Mouse (Mus musculus) thymus, postnatal 10 days (tissue): ENCODE data around the gene 4933405O20Rik.

Source experiments
- DNase-seq, 2 experiments: peaks; one replicate each; pipeline ENCODE4 v3.0.0; 2021; ENCODE audit warnings: low spot score in 2 of 2

The 4933405O20Rik gene

DNA sequence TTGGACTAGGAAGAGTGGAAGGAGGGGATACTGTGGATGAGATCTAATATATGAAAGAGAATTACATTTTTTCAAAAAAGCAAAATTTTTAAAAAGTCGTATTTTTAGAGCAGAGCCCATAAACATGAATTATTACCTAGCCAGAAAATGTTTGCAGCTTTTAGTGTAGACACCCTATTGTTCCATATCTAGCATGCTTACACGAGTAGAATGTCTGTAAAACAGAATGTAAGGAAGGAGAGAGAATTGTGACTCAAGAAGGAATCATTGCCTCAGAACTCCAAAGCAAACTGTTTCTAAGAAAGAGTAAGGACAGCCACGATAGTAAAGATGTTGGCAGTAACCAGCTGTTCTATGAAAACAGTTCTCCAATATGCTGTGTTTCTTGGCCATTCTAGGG is at the start of gene 4933405O20Rik:
Gene 4933405O20Rik, plus strand, starts transcription at position 301 of the 400 bp plus-strand sequence.
- no peak for DNase-seq

DNA sequence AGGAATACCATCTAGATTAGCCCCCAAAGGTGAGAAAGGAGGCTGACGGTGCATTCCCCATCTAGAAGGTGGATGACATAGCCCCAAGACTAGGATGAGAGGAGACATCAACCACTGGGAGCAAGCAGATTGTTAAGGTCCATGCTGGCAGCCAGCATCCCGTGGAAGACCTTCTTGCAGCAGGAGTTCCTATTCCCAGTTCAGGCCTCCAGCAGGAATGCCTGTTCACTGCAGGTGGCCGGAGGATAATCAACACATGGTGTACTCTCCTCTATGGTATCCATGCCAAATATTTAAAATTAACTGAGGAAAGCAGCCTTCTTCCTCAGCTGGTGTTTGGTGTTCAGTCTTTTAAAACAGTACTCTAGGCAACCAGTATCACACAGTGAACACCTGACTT is 49.4 kb upstream of the 4933405O20Rik start:
- no peak for DNase-seq

DNA sequence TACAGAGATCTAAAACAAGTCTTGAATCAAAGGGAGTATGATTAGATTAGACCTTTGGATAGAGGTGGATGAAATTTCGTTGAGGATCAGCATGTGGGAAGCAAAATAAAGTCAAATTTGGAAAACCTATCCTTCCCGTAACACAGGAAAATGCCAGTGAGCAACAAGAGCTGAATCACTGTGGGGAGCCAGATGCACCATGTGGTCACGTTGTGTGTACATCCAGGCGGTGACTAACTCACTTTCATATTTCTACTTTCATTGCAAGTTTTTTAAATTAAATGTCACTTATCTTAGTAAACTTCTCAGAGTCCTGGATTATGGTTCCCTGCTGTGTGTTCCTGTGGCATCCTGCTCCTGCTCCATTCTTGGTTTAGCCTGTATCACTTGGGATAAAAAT is 47.6 kb upstream of the 4933405O20Rik start:
- no peak for DNase-seq

DNA sequence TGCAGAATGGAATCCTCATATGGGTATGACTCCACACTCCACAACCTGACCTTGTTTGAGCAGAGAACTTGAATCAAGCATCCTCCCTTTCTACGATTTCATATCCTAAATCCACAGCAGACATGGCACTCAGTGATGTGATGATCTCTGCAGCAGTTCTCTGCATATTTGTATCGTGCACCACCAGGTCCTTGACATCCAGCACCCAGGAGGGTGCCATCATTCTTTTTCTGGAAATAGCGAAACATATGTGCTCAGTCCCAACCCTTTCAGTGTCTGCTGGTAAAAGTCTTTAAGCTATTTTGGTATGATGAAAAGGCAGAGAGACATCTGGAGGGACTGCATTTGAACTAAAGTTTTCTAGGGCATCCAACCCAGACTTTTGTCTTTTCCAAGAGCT is 36.3 kb upstream of the 4933405O20Rik start:
- no peak for DNase-seq

DNA sequence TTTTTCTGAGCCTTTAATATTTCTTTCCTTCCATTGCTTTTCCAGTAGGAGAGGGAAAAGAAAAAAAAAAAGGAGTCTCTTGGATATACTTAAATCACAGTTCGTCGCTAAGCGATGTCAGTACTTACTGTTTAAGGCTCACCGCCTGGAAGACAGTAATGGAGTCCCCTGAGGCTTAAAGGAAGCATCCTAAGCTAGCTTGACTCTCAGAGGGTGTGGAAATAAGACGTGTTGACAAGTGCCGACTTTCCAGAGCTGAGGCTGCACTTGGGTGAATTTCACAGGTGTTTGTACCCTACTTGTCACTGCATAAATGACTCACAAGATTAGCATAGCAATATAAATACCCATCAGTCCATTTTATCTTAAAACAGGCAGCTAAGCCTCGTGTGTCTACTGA is 25.1 kb upstream of the 4933405O20Rik start:
- DNase-seq = no peak

DNA sequence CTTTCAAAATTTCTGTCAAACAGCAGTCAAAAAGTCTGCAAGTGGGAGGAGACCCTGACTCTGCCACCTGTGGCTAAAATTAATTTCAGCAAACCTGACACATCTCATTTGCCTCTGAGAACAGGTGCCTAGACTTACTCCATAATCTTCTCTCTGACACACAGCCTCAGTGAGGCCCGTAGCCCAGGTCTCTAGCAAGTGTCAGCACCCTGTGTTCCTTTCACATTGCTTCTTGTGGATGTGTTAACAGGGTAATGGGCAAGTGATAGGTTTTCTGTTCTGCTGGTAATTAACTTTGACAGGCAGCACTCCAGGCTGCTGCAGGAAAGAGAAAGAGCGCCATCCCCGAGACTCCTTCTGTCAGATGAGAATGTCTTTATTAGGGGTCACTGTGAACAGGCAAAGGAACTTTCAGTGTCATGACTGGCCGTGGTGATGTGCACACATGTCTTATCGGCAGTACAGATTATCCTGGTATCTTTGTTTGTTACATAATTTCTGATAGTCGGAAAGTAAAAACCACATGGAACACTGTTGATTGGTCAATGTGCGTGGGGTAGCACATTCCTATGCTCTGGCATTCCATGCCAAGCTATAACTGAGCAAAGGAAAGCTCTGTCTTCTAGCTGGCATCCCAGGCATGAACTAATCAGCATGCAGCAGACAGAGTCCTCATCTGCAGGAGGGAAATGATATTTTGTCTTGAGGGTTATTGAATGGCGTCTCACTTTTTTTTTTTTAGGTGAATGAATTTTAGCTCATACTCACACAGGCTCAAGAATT is 10.2 kb upstream of the 4933405O20Rik start:
- no peak for DNase-seq

DNA sequence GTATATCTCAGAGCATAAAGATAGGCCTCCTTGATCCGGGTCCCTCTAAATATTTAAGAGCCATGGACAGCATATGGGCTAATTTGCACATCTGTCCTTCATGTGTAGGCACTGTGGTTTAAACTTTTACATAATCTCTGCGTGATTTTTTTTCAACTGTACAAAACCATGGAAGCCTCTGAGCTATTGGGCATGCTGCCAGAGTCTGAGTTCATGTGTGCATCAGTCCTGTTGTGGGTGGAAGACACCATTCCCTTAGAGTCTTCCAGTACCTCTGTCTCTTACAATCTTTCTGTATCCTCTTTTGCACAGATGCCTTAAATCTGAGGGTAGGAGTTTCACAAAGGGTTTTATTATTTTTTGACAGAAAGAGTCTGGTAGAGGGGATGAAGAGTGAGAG is 15.1 kb downstream of the 4933405O20Rik start:
- DNase-seq = no peak

DNA sequence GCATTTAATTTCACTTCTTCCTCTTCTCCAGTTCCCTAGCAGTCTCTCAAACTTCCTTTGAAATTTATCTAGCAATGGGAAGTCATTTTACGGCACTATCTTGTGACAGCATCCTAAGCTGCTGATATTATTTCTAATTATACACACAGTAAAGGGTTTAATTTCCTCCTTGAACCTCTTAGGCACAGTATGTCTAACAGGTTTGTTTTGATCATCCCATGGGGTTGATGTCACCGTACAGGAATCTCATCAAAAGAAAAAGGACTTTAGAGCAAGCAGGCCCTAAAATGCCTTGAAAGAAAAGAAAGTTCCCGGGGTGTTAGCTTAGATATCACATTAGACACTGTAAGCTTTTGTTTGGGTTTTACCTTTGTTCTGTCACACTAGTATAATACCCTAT is 30.2 kb downstream of the 4933405O20Rik start:
- no peak for DNase-seq

DNA sequence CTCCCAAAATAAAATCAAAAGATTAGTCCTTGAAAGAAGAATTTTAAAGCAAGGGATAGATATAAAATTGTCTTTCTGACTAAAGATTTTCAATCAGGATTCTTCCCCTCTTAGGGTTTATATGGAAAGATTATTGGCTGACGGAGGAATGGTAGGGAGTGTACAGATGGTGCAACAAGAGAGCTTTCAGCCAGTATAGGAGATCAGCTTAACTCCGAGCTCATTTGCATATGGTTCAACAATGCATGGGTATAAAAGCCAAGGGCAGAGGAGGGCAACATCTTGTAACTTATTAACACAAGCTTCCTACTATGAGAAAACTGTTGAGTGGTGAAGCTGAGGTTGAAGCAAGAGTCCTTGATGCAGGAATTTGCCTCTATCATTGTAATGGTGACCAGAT is 34.2 kb downstream of the 4933405O20Rik start:
- DNase-seq = no peak
